Mouse (Mus musculus): Measurements from ENCODE around the gene Galnt9. TPM values are rescaled to one million over a fixed set of nuclear protein-coding genes. Genes with fewer than 3 reads are reported as not detected.

The Galnt9 gene
- polyA plus RNA-seq, 1 experiment from 2014 or later = 0.09 TPM

- Histone ChIP-seq H3K27me3 (0 out of 2 replicates have a peak, but pooled peaks cover 5% of the 10 kb centered on the region), H3K9me3 (no peaks in the 10 kb centered on the region), H3K4me2 (no peak overlapping the region), H3K4me3 (replicated peaks) (no peak overlapping the region), H3K9ac (replicated peaks) (no peak overlapping the region), H3K27ac (no peak overlapping the region), H3K4me1 (replicated peaks) (no peaks in the 10 kb centered on the region), H3K36me3 (no peaks in the 10 kb centered on the region)
- WGBS = 93% methylated on average over 8 of the region's 8 CpGs
- ATAC-seq (ENCODE audit: insufficient number of reproducible peaks, insufficient read depth, low FRiP score, low TSS enrichment, low read depth) = no peak
These were observed 45.7 kb downstream of the Galnt9 start for GRCm38 (mm10) chr5:110589833-110590232.

- no peak overlapping the region for H3K27ac ChIP-seq
- no peaks in the 10 kb centered on the region for H3K4me1 ChIP-seq (replicated peaks)
- no peak overlapping the region for H3K4me3 ChIP-seq (replicated peaks)
- no peak for ATAC-seq (ENCODE audit: insufficient number of reproducible peaks, insufficient read depth, low FRiP score, low TSS enrichment, low read depth)
- H3K9me3 ChIP-seq = no peaks in the 10 kb centered on the region
- peaks cover 20% of the 10 kb centered on the region for H3K27me3 ChIP-seq
- no peaks in the 10 kb centered on the region for H3K36me3 ChIP-seq
- 86% methylated on average over 8 of the region's 8 CpGs for whole genome bisulfite sequencing
- no peak overlapping the region for H3K4me2 ChIP-seq
- H3K9ac ChIP-seq (replicated peaks) = no peak overlapping the region
These were observed 50.3 kb downstream of the Galnt9 start for GRCm38 (mm10) chr5:110594465-110594864.

DNA sequence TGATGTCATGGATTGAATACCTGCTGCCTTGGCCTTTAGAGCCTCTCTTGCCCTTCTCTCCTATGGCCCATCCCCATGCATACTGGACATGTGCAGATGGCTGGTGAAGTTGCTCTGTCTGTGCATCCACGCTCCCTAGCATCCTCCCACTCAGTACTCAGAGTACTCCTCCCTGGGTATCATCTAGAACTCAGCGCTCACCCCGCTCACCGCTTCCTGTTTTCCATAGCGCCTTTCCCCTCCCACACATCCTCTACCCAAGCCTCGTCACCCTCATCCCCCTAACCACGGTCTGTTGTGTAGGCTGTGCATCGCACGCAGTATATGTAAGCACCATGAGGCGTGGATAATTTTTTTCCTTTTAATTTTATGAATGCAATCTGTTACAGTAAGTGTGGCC, 51.2 kb downstream of the Galnt9 start:
- ATAC-seq (ENCODE audit: insufficient number of reproducible peaks, insufficient read depth, low FRiP score, low TSS enrichment, low read depth) = no peak
- H3K27me3 ChIP-seq = peaks cover 27% of the 10 kb centered on the region

DNA sequence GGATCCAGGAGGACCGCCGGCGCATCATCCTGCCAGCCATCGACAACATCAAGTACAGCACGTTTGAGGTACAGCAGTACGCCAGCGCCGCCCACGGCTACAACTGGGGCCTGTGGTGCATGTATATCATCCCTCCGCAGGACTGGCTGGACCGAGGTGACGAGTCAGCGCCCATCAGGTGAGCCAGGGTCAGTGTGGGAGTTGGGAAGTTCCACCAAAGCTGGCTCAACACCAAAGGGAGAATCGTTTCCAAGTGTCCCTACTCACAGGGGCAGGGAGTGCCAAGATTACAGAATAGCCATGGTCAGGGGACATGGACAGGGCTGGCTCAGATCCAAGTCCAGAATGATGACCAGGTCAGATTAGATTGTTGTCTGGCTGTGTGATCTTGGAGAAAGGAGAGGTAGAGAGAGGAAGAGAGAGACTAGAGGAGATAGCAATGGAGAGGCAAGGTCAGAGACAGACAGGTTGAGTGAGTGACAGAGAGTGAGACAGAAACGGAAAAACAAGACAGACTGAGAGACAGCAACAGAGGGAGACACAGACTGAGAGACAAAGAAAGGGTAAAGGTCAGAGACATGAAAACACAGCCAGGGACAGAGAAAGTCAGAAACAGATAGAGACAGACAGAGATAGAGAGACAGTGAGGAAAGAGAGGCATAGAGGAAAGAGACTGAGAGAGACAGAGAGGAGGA, 52.1 kb downstream of the Galnt9 start:
- no peak overlapping the region for H3K9ac ChIP-seq (replicated peaks)
- no peaks in the 10 kb centered on the region for H3K9me3 ChIP-seq
- no peak overlapping the region for H3K4me3 ChIP-seq (replicated peaks)
- H3K27me3 ChIP-seq = peaks cover 27% of the 10 kb centered on the region
- H3K36me3 ChIP-seq = no peaks in the 10 kb centered on the region
- no peak overlapping the region for H3K4me2 ChIP-seq
- no peaks in the 10 kb centered on the region for H3K4me1 ChIP-seq (replicated peaks)
- 88% methylated on average over 15 of the region's 15 CpGs for WGBS
- H3K27ac ChIP-seq = no peak overlapping the region
- no peak for ATAC-seq (ENCODE audit: insufficient number of reproducible peaks, insufficient read depth, low FRiP score, low TSS enrichment, low read depth)

More for the DNA sequence above, 51.2 kb downstream of the Galnt9 start:
- Histone ChIP-seq H3K36me3 (no peaks in the 10 kb centered on the region), H3K4me3 (replicated peaks) (no peak overlapping the region), H3K27ac (no peak overlapping the region), H3K4me2 (no peak overlapping the region), H3K9me3 (no peaks in the 10 kb centered on the region), H3K9ac (replicated peaks) (no peak overlapping the region), H3K4me1 (replicated peaks) (no peaks in the 10 kb centered on the region)
- WGBS = 92% methylated on average over 10 of the region's 10 CpGs

DNA sequence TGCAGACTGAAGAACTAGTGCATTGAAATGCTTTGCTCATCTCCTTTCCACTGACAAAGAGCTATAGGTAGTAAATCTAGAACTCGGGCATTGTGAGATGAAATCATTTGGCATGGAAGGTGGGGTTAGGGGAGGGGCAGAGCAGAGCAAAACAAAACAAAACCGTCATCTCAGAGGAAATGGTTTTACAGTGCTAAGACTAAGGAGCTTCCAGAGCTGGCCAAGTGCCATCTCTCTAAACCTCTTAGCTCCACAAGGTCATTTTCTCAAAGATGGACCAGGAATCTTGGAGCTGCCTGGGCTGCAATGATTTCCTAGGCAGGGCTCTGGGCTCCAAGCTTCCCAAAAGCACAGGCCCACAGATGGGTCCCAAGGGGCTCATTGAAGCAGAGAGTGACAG, 53.3 kb downstream of the Galnt9 start:
- no peak for ATAC-seq (ENCODE audit: insufficient number of reproducible peaks, insufficient read depth, low FRiP score, low TSS enrichment, low read depth)
- H3K27ac ChIP-seq = no peak overlapping the region
- H3K4me3 ChIP-seq (replicated peaks) = no peak overlapping the region
- peaks cover 27% of the 10 kb centered on the region for H3K27me3 ChIP-seq
- H3K4me1 ChIP-seq (replicated peaks) = no peaks in the 10 kb centered on the region
- no peak overlapping the region for H3K9ac ChIP-seq (replicated peaks)
- no peak overlapping the region for H3K4me2 ChIP-seq
- no peaks in the 10 kb centered on the region for H3K9me3 ChIP-seq
- no peaks in the 10 kb centered on the region for H3K36me3 ChIP-seq
- 59% methylated on average over 2 of the region's 2 CpGs for WGBS

- no peak overlapping the region for H3K4me2 ChIP-seq
- 33% methylated on average over 12 of the region's 12 CpGs for WGBS
- no peak for ATAC-seq (ENCODE audit: insufficient number of reproducible peaks, insufficient read depth, low FRiP score, low TSS enrichment, low read depth)
These were observed 54.3 kb downstream of the Galnt9 start for GRCm38 (mm10) chr5:110598298-110599095.

GRCm38 (mm10) chr5:110603016-110603685, 59.0 kb downstream of the Galnt9 start:
- Histone ChIP-seq H3K4me3 (replicated peaks) (no peak overlapping the region), H3K4me2 (no peak overlapping the region)

More at GRCm38 (mm10) chr5:110598298-110599095, 54.3 kb downstream of the Galnt9 start:
- H3K4me1 ChIP-seq (replicated peaks) = no peaks in the 10 kb centered on the region
- H3K36me3 ChIP-seq = no peaks in the 10 kb centered on the region
- H3K27ac ChIP-seq = no peak overlapping the region
- no peak overlapping the region for H3K9ac ChIP-seq (replicated peaks)
- H3K27me3 ChIP-seq = peaks cover 27% of the 10 kb centered on the region
- no peaks in the 10 kb centered on the region for H3K9me3 ChIP-seq
- no peak overlapping the region for H3K4me3 ChIP-seq (replicated peaks)

DNA sequence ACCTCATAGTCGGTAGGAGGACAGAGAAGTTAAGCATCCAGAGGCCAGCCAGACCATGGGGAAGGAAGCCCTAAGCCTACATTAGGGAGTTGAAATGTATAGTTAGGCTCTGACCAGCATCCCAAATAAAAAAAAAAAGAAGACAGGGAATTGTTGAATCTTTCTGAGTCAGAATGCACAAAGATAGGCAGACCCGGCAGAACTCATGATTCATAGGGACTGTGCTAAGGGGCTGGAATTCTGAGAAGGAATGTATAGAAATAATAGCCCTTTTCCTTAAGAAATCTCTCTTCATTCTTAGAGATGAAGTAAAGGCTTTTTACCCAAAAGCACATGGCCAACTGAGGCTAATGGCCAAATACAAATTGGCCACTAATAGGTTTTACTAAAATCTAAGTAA, 60.2 kb downstream of the Galnt9 start:
- ATAC-seq (ENCODE audit: insufficient number of reproducible peaks, insufficient read depth, low FRiP score, low TSS enrichment, low read depth) = no peak
- Histone ChIP-seq H3K9me3 (no peaks in the 10 kb centered on the region), H3K36me3 (no peaks in the 10 kb centered on the region), H3K27ac (no peak overlapping the region), H3K27me3 (peaks cover 9% of the 10 kb centered on the region; the same call in 1 of the 2 replicates), H3K4me2 (no peak overlapping the region), H3K4me3 (replicated peaks) (no peak overlapping the region), H3K4me1 (replicated peaks) (peaks cover 8% of the 10 kb centered on the region), H3K9ac (replicated peaks) (no peak overlapping the region)
- 87% methylated on average over 2 of the region's 2 CpGs for WGBS

More at GRCm38 (mm10) chr5:110603016-110603685, 59.0 kb downstream of the Galnt9 start:
- Histone ChIP-seq H3K36me3 (no peaks in the 10 kb centered on the region), H3K9me3 (no peaks in the 10 kb centered on the region), H3K27me3 (peaks cover 17% of the 10 kb centered on the region), H3K9ac (replicated peaks) (no peak overlapping the region), H3K4me1 (replicated peaks) (no peaks in the 10 kb centered on the region; the same call in 1 of the 2 replicates), H3K27ac (no peak overlapping the region)
- no peak for ATAC-seq (ENCODE audit: insufficient number of reproducible peaks, insufficient read depth, low FRiP score, low TSS enrichment, low read depth)
- WGBS = 73% methylated on average over 7 of the region's 7 CpGs

DNA sequence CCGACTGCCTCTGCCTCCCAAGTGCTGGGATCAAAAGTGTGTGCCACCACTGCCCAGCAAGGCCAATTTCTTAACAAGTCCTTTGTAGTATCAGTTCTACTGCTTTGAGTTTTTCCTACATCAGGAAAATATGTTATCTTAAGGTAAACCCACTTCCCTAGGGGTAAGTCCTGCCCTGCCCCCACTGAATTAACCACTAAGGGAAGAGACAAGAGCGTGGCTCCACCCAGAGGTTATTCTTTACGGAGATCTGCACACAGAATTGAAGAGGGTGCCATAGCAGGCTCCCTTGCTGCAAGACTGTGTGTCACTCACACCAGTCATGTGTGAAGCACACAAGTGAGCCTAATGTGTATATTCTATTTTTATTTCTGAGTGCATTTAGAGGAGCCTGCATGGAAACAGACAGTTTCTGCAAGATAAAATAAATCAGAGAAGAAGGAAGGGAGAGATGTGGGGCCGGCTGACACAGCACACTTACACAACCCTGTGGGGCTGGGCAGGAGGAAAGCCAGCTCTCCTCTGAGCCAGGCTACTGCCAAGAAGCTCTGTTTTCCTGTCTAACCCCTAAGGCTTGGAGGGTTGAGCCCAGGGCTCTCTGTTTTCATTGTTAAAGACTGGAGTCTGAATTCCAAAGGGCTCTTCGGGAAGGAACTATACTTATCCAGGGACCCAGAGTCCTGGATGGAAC, 61.5 kb downstream of the Galnt9 start:
- no peak overlapping the region for H3K4me3 ChIP-seq (replicated peaks)
- H3K9me3 ChIP-seq = no peaks in the 10 kb centered on the region
- 72% methylated on average over 5 of the region's 5 CpGs for WGBS
- no peak overlapping the region for H3K4me2 ChIP-seq
- H3K27ac ChIP-seq = no peak overlapping the region
- H3K27me3 ChIP-seq = no peaks in the 10 kb centered on the region
- no peak for ATAC-seq (ENCODE audit: insufficient number of reproducible peaks, insufficient read depth, low FRiP score, low TSS enrichment, low read depth)
- H3K4me1 ChIP-seq (replicated peaks) = peaks cover 11% of the 10 kb centered on the region
- H3K36me3 ChIP-seq = no peaks in the 10 kb centered on the region
- H3K9ac ChIP-seq (replicated peaks) = no peak overlapping the region

- H3K4me1 ChIP-seq (replicated peaks) = peaks cover 18% of the 10 kb centered on the region
- no peaks in the 10 kb centered on the region for H3K36me3 ChIP-seq
- no peak overlapping the region for H3K27ac ChIP-seq
- no peak for ATAC-seq (ENCODE audit: insufficient number of reproducible peaks, insufficient read depth, low FRiP score, low TSS enrichment, low read depth)
- WGBS = 41% methylated on average over 3 of the region's 3 CpGs
- H3K27me3 ChIP-seq = no peaks in the 10 kb centered on the region
- no peak overlapping the region for H3K4me3 ChIP-seq (replicated peaks)
- no peak overlapping the region for H3K4me2 ChIP-seq
- H3K9ac ChIP-seq (replicated peaks) = no peak overlapping the region
- H3K9me3 ChIP-seq = no peaks in the 10 kb centered on the region
These were observed 63.6 kb downstream of the Galnt9 start for GRCm38 (mm10) chr5:110607767-110608166.

DNA sequence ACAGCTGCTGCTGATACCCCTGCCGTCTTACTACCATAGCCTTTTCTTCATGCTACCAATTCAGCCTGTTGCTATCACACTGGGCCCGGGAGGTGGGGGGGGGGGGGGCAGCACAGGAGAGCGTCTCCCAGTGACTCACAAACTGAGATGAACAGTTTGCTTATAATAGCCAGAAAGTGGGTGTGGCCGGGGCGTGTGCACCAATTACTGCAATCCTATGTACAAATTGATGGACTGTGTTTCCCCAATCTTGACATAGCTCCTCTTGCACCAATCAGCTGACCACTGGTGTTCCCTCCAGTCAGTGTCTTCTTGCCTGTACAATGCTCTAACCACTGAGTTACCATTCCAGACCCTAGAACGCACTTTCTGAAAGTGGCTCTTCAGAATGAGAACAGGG, 64.2 kb downstream of the Galnt9 start:
- WGBS = 65% methylated on average over 6 of the region's 6 CpGs
- Histone ChIP-seq H3K9me3 (no peaks in the 10 kb centered on the region), H3K4me3 (replicated peaks) (no peak overlapping the region), H3K4me2 (no peak overlapping the region), H3K9ac (replicated peaks) (no peak overlapping the region), H3K4me1 (replicated peaks) (peaks cover 18% of the 10 kb centered on the region), H3K36me3 (no peaks in the 10 kb centered on the region), H3K27me3 (no peaks in the 10 kb centered on the region), H3K27ac (no peak overlapping the region)
- no peak for ATAC-seq (ENCODE audit: insufficient number of reproducible peaks, insufficient read depth, low FRiP score, low TSS enrichment, low read depth)
